Mouse (Mus musculus) adrenal gland, postnatal 10 days (tissue): ENCODE data around the gene Fan1. TPM values are rescaled to one million over a fixed set of nuclear protein-coding genes. Genes with fewer than 3 reads are reported as not detected.
A peak's percentile ranks its signal among the peaks of the same experiment; 100 is the strongest.

Experiments
- DNase-seq: peaks from one replicate; pipeline ENCODE4 v3.0.0; 2021; ENCODE audit warnings: mixed read lengths
- total RNA-seq, 2 experiments: library from RNA; stranded (reverse); gene quantifications; 2 replicates each; pipeline ENCODE4 v1.2.3; 2021

Fan1 gene
- total RNA-seq, 2 experiments from 2014 or later, result 7.3 to 10.9 TPM

DNA sequence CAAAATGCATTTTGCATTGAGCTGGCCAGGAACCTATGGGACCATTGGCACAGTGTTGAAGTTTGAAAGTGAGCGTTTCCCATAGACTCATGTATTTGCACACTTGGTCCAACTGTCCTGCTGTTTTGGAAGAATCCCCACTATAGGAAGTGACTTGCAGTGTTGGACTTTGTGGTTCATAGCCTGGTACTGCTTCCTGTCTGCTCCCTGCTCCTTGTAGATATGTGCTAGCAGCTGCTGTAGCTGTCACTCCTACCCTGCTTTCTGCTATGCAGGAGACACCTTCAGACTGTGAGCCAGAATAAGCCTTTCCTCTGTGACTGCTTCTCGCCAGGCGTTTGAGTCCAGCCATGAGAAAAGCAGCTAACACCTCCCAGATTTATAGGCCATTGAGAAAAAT lies 42.6 kb downstream of the Fan1 start:
- DNase-seq, result no peak

DNA sequence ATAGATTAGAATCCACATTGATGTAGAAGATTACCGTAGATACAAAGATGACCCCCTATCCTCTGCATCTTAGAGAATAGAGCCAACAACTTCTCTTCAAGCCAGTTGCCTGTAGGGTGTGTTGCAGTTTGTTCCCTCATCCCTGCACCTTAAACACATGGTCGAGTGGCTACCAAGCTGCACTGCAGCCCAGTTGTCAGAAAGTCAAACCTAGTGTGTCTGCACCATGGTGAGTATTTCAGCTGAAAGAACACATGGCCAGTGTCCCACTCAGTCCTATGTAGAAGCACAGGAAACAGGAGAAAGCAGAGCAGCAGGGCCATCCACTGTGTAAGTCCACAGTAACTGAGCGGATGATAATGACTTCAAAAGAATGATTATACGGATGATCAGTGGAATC lies 46.4 kb downstream of the Fan1 start:
- no peak for DNase-seq

DNA sequence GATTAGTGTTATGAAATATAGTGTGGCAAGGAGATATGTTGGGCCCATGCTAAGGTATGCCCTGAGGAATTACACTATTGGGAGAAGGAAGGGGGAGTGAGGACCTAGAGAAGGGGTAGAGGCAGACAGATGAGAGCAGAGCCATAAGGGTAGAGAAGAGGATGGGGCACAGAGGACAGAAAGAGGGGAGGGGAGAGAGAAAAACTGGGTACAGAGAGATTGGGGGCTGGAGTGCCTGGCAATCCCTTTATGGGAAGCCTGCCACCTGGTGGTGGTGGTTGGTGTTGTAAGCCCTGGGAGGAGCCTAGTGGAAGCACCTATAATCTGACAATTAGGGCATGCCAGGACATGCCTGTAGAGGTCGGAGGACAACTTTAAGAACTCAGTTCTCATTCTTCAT lies 47.0 kb downstream of the Fan1 start:
- peak; percentile 92 for DNase-seq

DNA sequence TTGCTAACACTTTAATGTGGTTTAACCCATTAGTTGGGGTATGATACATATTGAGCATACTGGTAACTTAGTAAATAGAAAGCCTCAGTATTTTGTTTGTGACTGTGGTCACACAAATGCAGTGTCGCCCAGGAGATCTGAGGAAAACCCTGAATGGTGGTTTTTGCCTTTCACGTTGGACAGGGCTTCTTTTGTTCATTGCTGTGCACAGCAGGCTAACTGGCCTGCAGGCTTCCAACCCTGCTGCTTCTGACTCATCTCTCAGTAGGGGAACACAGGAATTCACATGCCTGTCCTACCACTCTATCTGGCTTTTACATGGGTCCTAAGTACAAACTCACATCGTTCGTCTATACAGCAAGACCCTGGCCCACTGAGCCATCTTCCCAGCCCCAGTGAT lies 52.2 kb downstream of the Fan1 start:
- DNase-seq, result no peak

DNA sequence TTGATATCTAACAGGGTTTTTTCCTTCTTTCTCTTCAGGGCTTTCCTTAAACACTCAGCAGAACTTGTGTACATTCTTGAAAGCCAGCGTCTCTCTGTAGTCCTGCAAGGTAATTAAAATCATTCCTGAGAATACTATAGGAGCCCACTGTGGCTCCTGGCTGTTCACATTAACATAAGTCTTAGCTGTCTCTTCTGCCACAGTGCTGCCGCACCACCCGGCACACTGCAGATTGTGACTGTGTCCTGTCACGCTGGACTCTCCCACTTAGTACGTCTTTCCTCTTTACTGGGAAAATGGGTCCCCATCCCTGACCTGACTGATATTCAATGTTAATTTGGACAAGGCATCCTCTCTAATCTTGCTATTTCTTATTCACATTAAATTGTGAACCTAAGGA lies 52.8 kb downstream of the Fan1 start:
- no peak for DNase-seq

DNA sequence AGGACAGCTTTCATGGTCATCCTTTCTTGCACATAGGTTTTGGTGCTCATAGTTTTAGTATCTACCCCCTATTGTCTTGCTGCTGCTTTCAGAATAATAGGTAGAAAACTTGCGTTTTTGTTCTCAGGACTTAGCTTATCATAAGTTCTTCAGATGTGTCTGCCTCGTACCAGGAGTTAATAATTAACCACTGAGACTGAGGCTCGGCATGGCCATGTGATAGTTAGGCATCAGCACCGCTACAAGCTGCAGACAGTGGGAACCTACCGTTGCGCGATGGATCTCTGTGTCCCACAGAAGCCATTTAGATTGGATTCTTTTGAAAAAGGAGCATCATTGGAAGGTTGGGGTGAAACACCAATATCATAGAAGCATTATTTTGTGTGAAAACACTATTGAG lies 61.1 kb downstream of the Fan1 start:
- no peak for DNase-seq

DNA sequence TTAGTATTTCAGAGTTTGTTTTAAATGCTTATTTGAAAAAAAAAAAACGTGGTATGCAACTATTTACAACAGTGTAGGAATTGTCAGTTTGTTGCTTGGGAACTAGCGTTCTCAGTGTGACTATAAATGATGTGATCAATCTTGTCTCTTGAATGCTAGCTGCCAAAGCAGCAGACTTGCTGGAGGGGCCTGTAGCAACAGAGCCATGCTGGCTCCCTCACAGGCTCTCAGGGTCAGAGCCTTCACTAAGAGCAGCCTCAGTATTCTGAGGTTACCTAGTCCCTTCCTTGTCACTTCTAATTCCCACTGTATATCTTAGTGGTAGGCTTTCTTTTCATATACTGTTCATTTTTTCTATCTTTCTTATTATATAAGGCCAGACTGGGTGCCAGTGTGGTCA lies 63.1 kb downstream of the Fan1 start:
- no peak for DNase-seq

DNA sequence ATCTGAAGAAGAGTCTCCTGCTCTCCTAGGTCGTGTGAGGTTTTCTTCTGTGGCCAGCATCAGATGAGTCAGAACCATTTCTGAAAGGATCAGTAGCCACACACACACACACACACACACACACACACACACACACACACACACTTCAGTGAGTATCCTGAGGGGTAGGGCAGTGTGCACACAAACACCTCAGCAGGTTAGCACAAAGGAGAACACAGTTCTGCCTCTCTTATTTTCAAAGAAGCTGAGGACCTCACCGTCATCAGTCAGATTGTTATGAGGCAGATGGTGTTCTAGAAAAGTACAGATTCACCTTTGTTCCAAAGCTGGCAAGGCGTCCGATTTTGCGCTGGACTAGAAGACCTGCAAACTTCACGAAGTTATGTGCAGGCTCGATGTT lies 63.7 kb downstream of the Fan1 start:
- DNase-seq, result no peak

Other genes with a start within 250 kb of the Fan1 start
- gene Trpm1, start 220.3 kb downstream of the Fan1 start, total RNA-seq, result under 1 TPM; 0.12 to 0.67 TPM
- gene Mtmr10, start 86.4 kb downstream of the Fan1 start, total RNA-seq, result 10 to 100 TPM; 20.0 to 20.5 TPM
- gene Mphosph10, start 18.2 kb upstream of the Fan1 start, total RNA-seq, result 10 to 100 TPM; 19.5 to 27.9 TPM
- 100 to 1,000 TPM; 150 to 154 TPM for gene Mcee, start 18.5 kb upstream of the Fan1 start, total RNA-seq
- gene Apba2, start 127.6 kb upstream of the Fan1 start, total RNA-seq, result 1 to 10 TPM; 1.3 to 2.9 TPM